Mouse (Mus musculus) ES-Bruce4 (cell line): Measurements from ENCODE around the gene Sik1. TPM values are rescaled to one million over a fixed set of nuclear protein-coding genes. Genes with fewer than 3 reads are reported as not detected.

ENCODE experiments used
- H3K27ac ChIP-seq: 2 replicates; pipeline ENCODE4 v1.5.1; 2012; ENCODE audit warnings: low read length, inconsistent platforms; ENCODE audit not compliant: insufficient read depth
- H3K27me3 ChIP-seq: 2 replicates; pipeline ENCODE4 v1.6.1; 2012; ENCODE audit warnings: mild to moderate bottlenecking, low read length, inconsistent platforms; ENCODE audit not compliant: control insufficient read depth, poor library complexity, insufficient read depth, severe bottlenecking
- H3K36me3 ChIP-seq: 2 replicates; pipeline ENCODE4 v1.6.1; 2012; ENCODE audit warnings: inconsistent platforms, mild to moderate bottlenecking, low read length, moderate library complexity; ENCODE audit not compliant: control insufficient read depth, poor library complexity, insufficient read depth, severe bottlenecking
- H3K4me1 ChIP-seq: one replicate; pipeline ENCODE4 v1.8.1; 2011; ENCODE audit warnings: low read length; ENCODE audit not compliant: control insufficient read depth, insufficient read depth
- H3K4me3 ChIP-seq: 2 replicates; pipeline ENCODE4 v1.5.1; 2011; ENCODE audit warnings: low read depth, mild to moderate bottlenecking, low read length
- H3K9ac ChIP-seq: 2 replicates; pipeline ENCODE4 v1.6.1; 2012; ENCODE audit warnings: low read depth, mild to moderate bottlenecking, inconsistent platforms; ENCODE audit not compliant: poor library complexity, severe bottlenecking
- H3K9me3 ChIP-seq: replicated peaks from 2 replicates; pipeline ENCODE4 v1.6.1; 2012; ENCODE audit warnings: mild to moderate bottlenecking, low read length, inconsistent platforms; ENCODE audit not compliant: control insufficient read depth, poor library complexity, insufficient read depth, severe bottlenecking
- CTCF ChIP-seq: IDR thresholded peaks from one replicate; pipeline ENCODE4 v1.8.1; 2011; ENCODE audit warnings: low read depth, low read length
- EP300 ChIP-seq: IDR thresholded peaks from 2 replicates; pipeline ENCODE4 v1.6.1; 2011; ENCODE audit warnings: low read depth, low read length; ENCODE audit not compliant: insufficient read depth
- POLR2A ChIP-seq: IDR thresholded peaks from one replicate; pipeline ENCODE4 v1.8.1; 2011; ENCODE audit warnings: low read length; ENCODE audit not compliant: insufficient read depth
- polyA plus RNA-seq: library from polyadenylated mRNA; stranded (reverse); fragments of >200 nt; gene quantifications from 2 replicates; pipeline ENCODE4 v1.2.4, GENCODE M21; 2011; ENCODE audit warnings: low read depth; ENCODE audit not compliant: missing spikeins, insufficient read depth, insufficient read length

The Sik1 gene
- polyA plus RNA-seq, 1 experiment: 45.1 TPM

GRCm38 (mm10) chr17:31898941-31899340, 43.3 kb upstream of the Sik1 start:
- Histone ChIP-seq H3K27ac (peak overlapping the region; percentile 12), H3K4me3 (no peak overlapping the region), H3K9me3 (no peaks in the 10 kb centered on the region), H3K9ac (no peak overlapping the region), H3K36me3 (no peaks in the 10 kb centered on the region), H3K27me3 (no peaks in the 10 kb centered on the region), H3K4me1 (peaks cover 8% of the 10 kb centered on the region)
- no peak for TF ChIP-seq POLR2A
- no peak for TF ChIP-seq CTCF
- TF ChIP-seq EP300: peak; percentile 79

DNA sequence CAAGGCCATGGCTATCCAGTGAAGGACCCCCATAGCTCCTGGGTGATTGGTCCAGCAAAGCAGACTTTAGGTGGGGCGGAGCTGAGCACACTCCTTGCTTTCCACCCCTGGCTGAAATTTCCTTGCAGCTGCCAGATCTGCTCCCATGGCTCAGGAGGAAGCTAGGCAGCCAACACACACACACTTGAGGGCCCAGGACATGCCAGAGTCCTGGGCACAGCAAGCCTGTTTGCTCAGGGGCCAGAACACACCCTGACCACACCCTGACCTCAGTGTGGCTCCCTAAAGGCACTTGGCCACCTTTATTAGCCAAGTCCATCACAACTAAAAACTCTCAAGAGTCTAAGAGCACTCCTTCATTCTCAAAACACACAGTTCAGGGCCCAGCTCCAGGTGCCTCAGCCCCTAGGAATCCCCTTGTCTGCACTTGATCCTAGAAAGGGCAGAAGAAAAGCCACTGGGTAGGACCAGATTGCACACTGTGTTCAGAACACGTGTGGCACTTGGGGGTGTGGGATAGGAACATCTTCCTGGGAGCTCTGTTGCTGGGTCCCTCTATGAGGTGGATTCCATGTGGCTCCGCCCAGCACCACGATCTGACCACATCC, 41.7 kb upstream of the Sik1 start:
- H3K4me1 ChIP-seq: peaks cover 8% of the 10 kb centered on the region
- no peak overlapping the region for H3K4me3 ChIP-seq
- no peaks in the 10 kb centered on the region for H3K36me3 ChIP-seq
- TF ChIP-seq CTCF: no peak
- H3K9me3 ChIP-seq: no peaks in the 10 kb centered on the region
- no peak overlapping the region for H3K27ac ChIP-seq
- no peak overlapping the region for H3K9ac ChIP-seq
- H3K27me3 ChIP-seq: no peaks in the 10 kb centered on the region

- Histone ChIP-seq H3K27ac (no peak overlapping the region), H3K9me3 (no peaks in the 10 kb centered on the region), H3K4me3 (no peak overlapping the region), H3K4me1 (peaks cover 8% of the 10 kb centered on the region), H3K9ac (no peak overlapping the region), H3K27me3 (no peaks in the 10 kb centered on the region), H3K36me3 (no peaks in the 10 kb centered on the region)
- TF ChIP-seq EP300 (no peak), POLR2A (no peak), CTCF (no peak)
Measured at GRCm38 (mm10) chr17:31896751-31897150, 41.1 kb upstream of the Sik1 start.

- H3K27ac ChIP-seq: no peak overlapping the region
- no peak overlapping the region for H3K4me3 ChIP-seq
- no peak for TF ChIP-seq CTCF
- no peak for TF ChIP-seq EP300
- TF ChIP-seq POLR2A: no peak
- no peaks in the 10 kb centered on the region for H3K9me3 ChIP-seq
- H3K4me1 ChIP-seq: peaks cover 8% of the 10 kb centered on the region
- no peak overlapping the region for H3K9ac ChIP-seq
- no peaks in the 10 kb centered on the region for H3K27me3 ChIP-seq
- H3K36me3 ChIP-seq: no peaks in the 10 kb centered on the region
Measured at GRCm38 (mm10) chr17:31896311-31896710, 40.7 kb upstream of the Sik1 start.

DNA sequence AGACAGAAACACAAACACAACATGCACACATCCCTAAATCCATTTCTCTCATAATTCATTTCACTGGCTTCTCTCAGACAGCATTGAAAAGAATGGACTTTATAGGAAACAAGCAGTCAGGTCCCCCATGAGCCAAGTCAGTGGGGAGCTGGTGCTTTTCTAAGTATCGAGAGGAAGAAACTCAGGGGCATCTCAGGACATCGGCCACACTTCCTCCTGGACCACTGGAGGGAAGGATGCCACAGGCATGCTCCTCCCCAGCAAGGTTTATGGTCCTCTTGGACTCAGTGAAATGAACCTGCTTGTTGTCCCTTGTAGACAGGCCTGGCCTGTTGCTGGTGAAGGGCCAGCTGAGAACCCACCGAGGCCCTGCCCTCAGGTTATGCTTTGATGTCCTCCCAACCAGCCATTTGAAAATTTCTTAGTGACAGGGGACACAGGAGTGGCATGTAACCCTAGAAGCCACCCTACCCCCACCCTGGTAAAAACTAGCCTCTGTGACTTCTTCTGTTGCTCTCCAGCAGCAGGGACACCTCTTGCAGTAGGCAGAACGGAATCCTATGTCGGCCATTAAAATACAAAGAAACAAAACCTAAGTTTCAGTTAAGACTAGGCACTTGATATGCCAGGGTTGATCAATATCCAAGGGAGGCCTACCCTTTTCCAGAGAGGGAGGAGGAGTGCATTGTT, 37.9 kb upstream of the Sik1 start:
- no peaks in the 10 kb centered on the region for H3K27me3 ChIP-seq
- H3K9me3 ChIP-seq: no peaks in the 10 kb centered on the region
- H3K9ac ChIP-seq: no peak overlapping the region
- H3K36me3 ChIP-seq: no peaks in the 10 kb centered on the region
- peaks cover 8% of the 10 kb centered on the region for H3K4me1 ChIP-seq
- no peak for TF ChIP-seq CTCF
- no peak for TF ChIP-seq EP300
- no peak overlapping the region for H3K4me3 ChIP-seq
- H3K27ac ChIP-seq: no peak overlapping the region

DNA sequence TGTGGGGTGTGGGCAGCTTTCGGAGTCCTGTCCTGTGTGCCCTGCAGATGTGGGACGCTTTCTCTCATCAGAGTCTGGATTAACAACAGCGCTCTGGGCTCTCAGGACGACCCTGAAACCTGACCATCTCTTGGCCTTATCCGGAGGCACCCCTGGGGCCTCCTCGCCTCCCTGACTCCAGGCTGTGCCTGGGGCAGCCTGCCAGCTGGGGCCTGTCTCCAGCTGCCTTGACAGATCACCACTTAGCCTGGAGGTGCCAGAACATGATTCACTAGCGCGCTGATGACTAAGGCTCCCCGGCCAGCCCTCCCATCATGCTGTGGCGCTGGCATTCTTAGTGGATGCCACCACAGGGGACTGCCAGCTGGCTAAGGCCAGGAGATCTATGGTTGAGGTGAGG, 37.1 kb upstream of the Sik1 start:
- no peak overlapping the region for H3K9ac ChIP-seq
- H3K27me3 ChIP-seq: no peaks in the 10 kb centered on the region
- H3K4me3 ChIP-seq: no peak overlapping the region
- peaks cover 4% of the 10 kb centered on the region for H3K4me1 ChIP-seq
- TF ChIP-seq CTCF (no peak), POLR2A (no peak), EP300 (no peak)
- H3K36me3 ChIP-seq: no peaks in the 10 kb centered on the region
- H3K27ac ChIP-seq: no peak overlapping the region
- H3K9me3 ChIP-seq: no peaks in the 10 kb centered on the region
